Mouse (Mus musculus): Measurements from ENCODE around the gene Cyb5rl. TPM values are rescaled to one million over a fixed set of nuclear protein-coding genes. Genes with fewer than 3 reads are reported as not detected.
"Not testable (repeated sequence)": the region's sequence is repeated elsewhere in the genome, so short reads cannot be mapped to it uniquely, and the experiment has no call there.

Gene Cyb5rl
- polyA plus RNA-seq, 2 experiments, result 5.4 to 10.0 TPM

- Histone ChIP-seq H3K27ac (replicated peaks; ENCODE audit: low read depth, low read length) (no peak overlapping the region), H3K4me1 (ENCODE audit: control insufficient read depth, insufficient read depth, low read length) (peaks cover 14% of the 10 kb centered on the region), H3K27me3 (ENCODE audit: control insufficient read depth, insufficient read depth, low read length) (no peaks in the 10 kb centered on the region), H3K9ac (ENCODE audit: low read depth, low read length, severe bottlenecking) (no peak overlapping the region), H3K4me2 (replicated peaks; ENCODE audit: low read depth, low read length, severe bottlenecking) (no peak overlapping the region), H3K36me3 (ENCODE audit: control insufficient read depth, insufficient read depth, low read length) (no peaks in the 10 kb centered on the region), H3K9me3 (ENCODE audit: control insufficient read depth, low read length) (no peaks in the 10 kb centered on the region), H3K4me3 (replicated peaks; ENCODE audit: low read length) (no peak overlapping the region)
- ATAC-seq (ENCODE audit: low FRiP score, low read depth) (no peak), DNase-seq (ENCODE audit: low spot score) (no peak)
- no peak for TF ChIP-seq POLR2A (IDR thresholded peaks at IDR 0.05; ENCODE audit: borderline replicate concordance, extremely low read depth, insufficient read depth, insufficient read length)
- WGBS, result 56% methylated on average over 10 of the region's 10 CpGs
Measured at GRCm38 (mm10) chr4:107098375-107098774, 31.6 kb downstream of the Cyb5rl start.

- ATAC-seq (ENCODE audit: low FRiP score, low read depth) (no peak; the same call in 1 of the 2 replicates), DNase-seq (ENCODE audit: low spot score) (no peak)
- peaks cover 14% of the 10 kb centered on the region for H3K4me1 ChIP-seq (ENCODE audit: control insufficient read depth, insufficient read depth, low read length)
- H3K4me3 ChIP-seq (replicated peaks; ENCODE audit: low read length), result no peak overlapping the region
- 65% methylated on average over 17 of the region's 17 CpGs for WGBS
- H3K27me3 ChIP-seq (ENCODE audit: control insufficient read depth, insufficient read depth, low read length), result no peaks in the 10 kb centered on the region
- H3K4me2 ChIP-seq (replicated peaks; ENCODE audit: low read depth, low read length, severe bottlenecking), result no peak overlapping the region
- H3K9ac ChIP-seq (ENCODE audit: low read depth, low read length, severe bottlenecking), result no peak overlapping the region
- H3K36me3 ChIP-seq (ENCODE audit: control insufficient read depth, insufficient read depth, low read length), result no peaks in the 10 kb centered on the region
- H3K27ac ChIP-seq (replicated peaks; ENCODE audit: low read depth, low read length), result no peak overlapping the region
- no peaks in the 10 kb centered on the region for H3K9me3 ChIP-seq (ENCODE audit: control insufficient read depth, low read length)
- no peak for TF ChIP-seq POLR2A (IDR thresholded peaks at IDR 0.05; ENCODE audit: borderline replicate concordance, extremely low read depth, insufficient read depth, insufficient read length)
Measured at GRCm38 (mm10) chr4:107098791-107099525, 32.2 kb downstream of the Cyb5rl start.

- Histone ChIP-seq H3K27ac (replicated peaks; ENCODE audit: low read depth, low read length) (no peak overlapping the region), H3K9ac (ENCODE audit: low read depth, low read length, severe bottlenecking) (no peak overlapping the region), H3K4me2 (replicated peaks; ENCODE audit: low read depth, low read length, severe bottlenecking) (no peak overlapping the region), H3K4me1 (ENCODE audit: control insufficient read depth, insufficient read depth, low read length) (peaks cover 5% of the 10 kb centered on the region), H3K4me3 (replicated peaks; ENCODE audit: low read length) (no peak overlapping the region), H3K27me3 (ENCODE audit: control insufficient read depth, insufficient read depth, low read length) (no peaks in the 10 kb centered on the region), H3K36me3 (ENCODE audit: control insufficient read depth, insufficient read depth, low read length) (no peaks in the 10 kb centered on the region), H3K9me3 (ENCODE audit: control insufficient read depth, low read length) (no peaks in the 10 kb centered on the region)
- 62% methylated on average over 8 of the region's 8 CpGs for WGBS
- no peak for TF ChIP-seq POLR2A (IDR thresholded peaks at IDR 0.05; ENCODE audit: borderline replicate concordance, extremely low read depth, insufficient read depth, insufficient read length)
- ATAC-seq (ENCODE audit: low FRiP score, low read depth) (no peak), DNase-seq (ENCODE audit: low spot score) (no peak)
Measured at GRCm38 (mm10) chr4:107102220-107102619, 35.4 kb downstream of the Cyb5rl start.

- Histone ChIP-seq H3K4me1 (ENCODE audit: control insufficient read depth, insufficient read depth, low read length) (peaks cover 6% of the 10 kb centered on the region; the same call in 1 of the 2 replicates), H3K27ac (replicated peaks; ENCODE audit: low read depth, low read length) (no peak overlapping the region), H3K4me2 (replicated peaks; ENCODE audit: low read depth, low read length, severe bottlenecking) (no peak overlapping the region), H3K9ac (ENCODE audit: low read depth, low read length, severe bottlenecking) (no peak overlapping the region), H3K27me3 (ENCODE audit: control insufficient read depth, insufficient read depth, low read length) (no peaks in the 10 kb centered on the region), H3K36me3 (ENCODE audit: control insufficient read depth, insufficient read depth, low read length) (no peaks in the 10 kb centered on the region), H3K4me3 (replicated peaks; ENCODE audit: low read length) (no peak overlapping the region), H3K9me3 (ENCODE audit: control insufficient read depth, low read length) (no peaks in the 10 kb centered on the region)
- TF ChIP-seq POLR2A (IDR thresholded peaks at IDR 0.05; ENCODE audit: borderline replicate concordance, extremely low read depth, insufficient read depth, insufficient read length), result no peak
- no peak for DNase-seq (ENCODE audit: low spot score)
- WGBS, result 81% methylated on average over 16 of the region's 16 CpGs
- no peak for ATAC-seq (ENCODE audit: low FRiP score, low read depth)
Measured at GRCm38 (mm10) chr4:107106777-107107176, 40.0 kb downstream of the Cyb5rl start.

GRCm38 (mm10) chr4:107108291-107108731, 41.5 kb downstream of the Cyb5rl start:
- TF ChIP-seq POLR2A (IDR thresholded peaks at IDR 0.05; ENCODE audit: borderline replicate concordance, extremely low read depth, insufficient read depth, insufficient read length), result no peak
- DNase-seq (ENCODE audit: low spot score), result no peak
- no peaks in the 10 kb centered on the region for H3K9me3 ChIP-seq (ENCODE audit: control insufficient read depth, low read length)
- H3K4me1 ChIP-seq (ENCODE audit: control insufficient read depth, insufficient read depth, low read length), result peaks cover 6% of the 10 kb centered on the region; the same call in 1 of the 2 replicates
- H3K9ac ChIP-seq (ENCODE audit: low read depth, low read length, severe bottlenecking), result no peak overlapping the region
- no peak; the same call in 1 of the 2 replicates for ATAC-seq (ENCODE audit: low FRiP score, low read depth)
- H3K27me3 ChIP-seq (ENCODE audit: control insufficient read depth, insufficient read depth, low read length), result no peaks in the 10 kb centered on the region
- no peak overlapping the region for H3K4me3 ChIP-seq (replicated peaks; ENCODE audit: low read length)
- H3K27ac ChIP-seq (replicated peaks; ENCODE audit: low read depth, low read length), result no peak overlapping the region
- 13% methylated on average over 13 of the region's 13 CpGs for WGBS
- H3K4me2 ChIP-seq (replicated peaks; ENCODE audit: low read depth, low read length, severe bottlenecking), result no peak overlapping the region
- H3K36me3 ChIP-seq (ENCODE audit: control insufficient read depth, insufficient read depth, low read length), result no peaks in the 10 kb centered on the region

GRCm38 (mm10) chr4:107109181-107109580, 42.4 kb downstream of the Cyb5rl start:
- not testable (repeated sequence) for ATAC-seq (ENCODE audit: low FRiP score, low read depth); H3K9me3 ChIP-seq (ENCODE audit: control insufficient read depth, low read length); H3K4me3 ChIP-seq (replicated peaks; ENCODE audit: low read length); H3K4me1 ChIP-seq (ENCODE audit: control insufficient read depth, insufficient read depth, low read length); H3K27ac ChIP-seq (replicated peaks; ENCODE audit: low read depth, low read length); H3K9ac ChIP-seq (ENCODE audit: low read depth, low read length, severe bottlenecking); H3K4me2 ChIP-seq (replicated peaks; ENCODE audit: low read depth, low read length, severe bottlenecking); H3K36me3 ChIP-seq (ENCODE audit: control insufficient read depth, insufficient read depth, low read length); DNase-seq (ENCODE audit: low spot score); H3K27me3 ChIP-seq (ENCODE audit: control insufficient read depth, insufficient read depth, low read length)
- WGBS, result 92% methylated on average over 6 of the region's 6 CpGs
